Mouse (Mus musculus) ovary, postnatal 10 days (tissue): ENCODE data around the gene Lyzl4.

Experiments
- DNase-seq: peaks from one replicate; pipeline ENCODE4 v3.0.0; 2022; ENCODE audit warnings: low spot score

The Lyzl4 gene

DNA sequence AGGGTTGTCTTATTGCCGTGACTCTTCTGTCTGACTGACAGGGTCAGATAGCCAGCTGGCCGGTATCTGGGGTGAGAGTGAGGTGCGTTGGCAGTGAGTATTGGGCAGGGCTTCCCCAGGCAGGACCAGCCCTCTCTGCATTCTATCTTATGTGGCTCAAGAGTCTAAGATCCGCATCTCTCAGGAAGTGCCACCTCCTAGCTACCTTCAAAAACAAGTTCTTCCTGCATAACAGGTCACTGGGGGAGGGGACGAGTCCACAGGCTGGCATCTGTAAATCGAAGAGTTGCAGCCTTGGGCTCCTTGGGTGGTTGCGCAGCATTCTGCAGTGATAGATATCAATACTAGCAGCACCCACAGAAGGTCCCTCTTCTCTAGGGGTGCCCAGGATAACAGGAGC is 5.1 kb upstream of the Lyzl4 start:
- DNase-seq: no peak

GRCm38 (mm10) chr9:121644855-121645254 is 3.0 kb upstream of the Lyzl4 start:
- no peak for DNase-seq

GRCm38 (mm10) chr9:121642401-121643181 is 695 bp upstream of the Lyzl4 start, which contains the start of gene Vipr1:
Vipr1 (plus strand) TSS chr9:121642716.
- peak; percentile 25 for DNase-seq

- DNase-seq: no peak
Measured at GRCm38 (mm10) chr9:121641235-121641915, 521 bp downstream of the Lyzl4 start.

DNA sequence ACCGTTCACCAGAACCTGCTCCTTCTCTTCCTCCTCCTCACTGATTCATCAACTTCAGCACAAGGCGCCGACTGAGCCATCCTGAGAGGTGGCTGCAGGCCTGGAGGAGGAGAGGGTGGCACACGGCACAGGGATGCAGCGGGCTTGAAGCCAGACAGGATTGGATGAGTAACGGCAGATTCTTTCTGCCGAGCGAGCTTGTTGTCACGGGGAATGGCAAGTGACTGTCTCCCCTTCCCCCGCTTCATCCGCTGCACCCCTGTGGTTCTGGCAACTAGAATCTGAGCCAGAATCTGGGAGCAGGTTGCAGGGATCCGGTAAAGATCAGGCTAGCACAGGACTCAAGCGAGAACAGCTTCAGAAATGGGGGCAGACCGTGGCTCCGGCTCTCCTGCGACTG is 2.1 kb downstream of the Lyzl4 start:
- no peak for DNase-seq

- no peak for DNase-seq
Measured at GRCm38 (mm10) chr9:121635835-121636576, 5.9 kb downstream of the Lyzl4 start.

- DNase-seq: no peak
Measured at GRCm38 (mm10) chr9:121633306-121633705, 8.6 kb downstream of the Lyzl4 start.

DNA sequence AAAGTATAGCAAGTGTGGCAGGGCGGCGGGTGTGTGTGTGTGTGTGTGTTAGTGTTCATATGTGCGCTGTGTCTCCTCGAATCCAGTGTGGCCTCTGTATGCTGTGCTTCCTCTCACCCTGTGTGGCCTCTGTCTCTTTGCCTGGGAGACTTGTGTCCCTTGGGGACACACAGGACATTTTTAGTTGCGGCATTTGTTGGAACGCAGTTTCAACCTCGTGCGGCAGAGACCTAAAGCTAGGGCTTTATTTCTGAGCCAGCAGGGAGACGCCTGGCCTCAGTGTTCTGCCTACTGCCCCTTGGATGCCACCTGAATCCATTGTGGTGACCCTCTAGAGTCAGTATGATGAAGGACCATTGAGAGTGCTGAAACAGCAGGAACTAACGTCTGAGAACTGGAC is 9.0 kb downstream of the Lyzl4 start:
- DNase-seq: no peak

DNA sequence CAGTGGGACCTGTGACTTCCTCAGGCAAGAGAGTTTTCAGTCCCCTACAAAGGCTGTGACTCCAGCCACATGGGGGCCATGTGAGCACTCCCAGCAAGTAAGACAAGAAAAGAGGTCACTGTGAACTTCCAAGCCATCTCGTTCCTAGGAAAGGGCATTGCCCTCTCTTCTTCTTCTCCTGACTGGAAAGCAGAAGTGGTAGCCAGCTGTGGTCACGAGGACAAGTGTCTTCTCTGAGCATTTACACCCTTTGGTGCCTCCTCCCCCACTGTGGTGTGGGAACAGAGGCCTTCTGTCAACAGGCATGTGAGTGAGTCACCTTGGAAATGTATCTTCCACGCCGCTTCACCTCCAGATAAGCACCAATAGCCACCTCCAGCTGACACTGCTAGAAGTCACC is 9.9 kb downstream of the Lyzl4 start:
- no peak for DNase-seq

DNA sequence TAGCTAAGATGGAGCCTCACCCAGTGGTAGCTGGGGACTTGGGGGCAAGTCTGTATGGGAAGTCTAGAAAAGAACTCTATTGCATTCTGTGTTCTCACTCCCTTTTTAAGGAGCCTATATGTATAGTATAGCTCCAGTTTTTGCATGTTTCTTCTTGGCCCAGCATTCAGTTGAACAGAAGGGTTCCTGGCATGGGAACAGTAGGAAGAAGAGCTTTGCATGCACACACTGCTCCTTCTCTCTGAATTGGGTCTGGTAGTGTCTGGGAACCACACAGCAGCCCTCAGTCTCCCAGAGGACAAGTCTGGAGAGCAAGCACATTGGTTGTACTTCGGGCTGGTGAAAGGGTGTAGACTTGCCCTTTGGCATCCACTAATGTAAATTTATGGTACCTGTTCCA is 11.3 kb downstream of the Lyzl4 start:
- no peak for DNase-seq

GRCm38 (mm10) chr9:121624920-121625319 is 17.0 kb downstream of the Lyzl4 start:
- no peak for DNase-seq

- DNase-seq: no peak
Measured at GRCm38 (mm10) chr9:121623235-121623634, 18.7 kb downstream of the Lyzl4 start.

- DNase-seq: no peak
Measured at GRCm38 (mm10) chr9:121619441-121619840, 22.5 kb downstream of the Lyzl4 start.

DNA sequence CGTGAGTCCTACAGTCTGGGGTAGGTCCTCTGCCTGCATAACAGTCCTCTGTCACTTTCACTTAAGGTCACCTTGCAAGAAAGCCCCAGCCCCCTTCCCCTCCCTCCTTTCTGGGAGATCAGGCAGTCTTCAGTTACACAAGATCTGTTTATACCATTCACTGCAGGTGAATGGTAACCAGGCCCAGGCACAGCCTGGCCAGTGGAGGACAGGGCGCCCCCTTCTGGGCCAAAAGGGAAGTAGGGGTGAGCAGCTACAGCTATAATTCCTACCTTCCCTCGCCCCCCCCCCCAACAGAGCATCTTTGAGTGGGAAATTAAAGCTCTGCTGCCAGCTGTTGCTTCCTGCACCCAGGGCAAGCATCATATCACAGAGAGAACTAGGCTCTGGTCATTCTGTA is 25.4 kb downstream of the Lyzl4 start:
- no peak for DNase-seq

DNA sequence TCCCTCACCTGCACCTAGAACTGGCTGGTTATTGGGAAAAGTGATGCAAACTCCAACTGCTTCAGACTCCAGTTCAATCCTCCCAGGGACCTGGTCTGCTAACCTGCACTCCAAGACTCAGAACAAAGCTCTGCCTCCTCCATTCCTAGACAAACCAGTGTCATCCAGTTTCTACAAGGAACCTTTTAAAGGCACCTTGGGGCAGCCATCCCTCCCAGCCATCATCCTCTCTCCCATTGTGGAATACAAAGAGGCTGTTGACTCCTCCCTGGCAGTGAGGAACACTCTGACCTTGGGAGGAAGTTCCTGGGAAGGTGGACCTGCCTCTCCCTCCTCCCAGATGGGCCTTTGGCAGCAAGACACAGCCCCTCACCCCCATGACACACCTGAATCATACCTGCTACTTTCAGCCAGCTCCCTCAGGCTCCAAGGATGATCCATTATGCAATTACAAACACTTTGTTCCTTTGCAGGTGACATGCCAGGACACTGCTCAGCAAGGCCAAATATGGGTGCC is 27.6 kb downstream of the Lyzl4 start:
- no peak for DNase-seq

- no peak for DNase-seq
Measured at GRCm38 (mm10) chr9:121613192-121613591, 28.7 kb downstream of the Lyzl4 start.

DNA sequence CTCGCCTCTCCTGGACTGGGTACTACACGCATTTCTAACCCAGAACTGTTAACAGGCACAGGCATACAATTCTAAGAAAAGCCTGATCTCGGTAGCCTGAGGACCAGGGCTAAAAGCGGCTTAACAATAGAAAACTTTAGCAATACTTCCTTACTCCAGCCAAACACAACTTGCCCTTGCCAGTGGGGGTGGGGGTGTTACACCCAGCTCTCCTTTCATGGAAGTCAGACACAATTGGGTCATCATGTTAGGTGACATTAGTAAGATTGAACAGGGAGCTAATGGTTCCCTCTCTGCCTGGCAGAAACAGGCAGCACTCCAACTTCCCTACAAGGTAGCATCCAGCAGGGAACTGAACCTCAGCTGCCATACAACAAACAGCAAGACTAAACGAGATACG is 32.5 kb downstream of the Lyzl4 start:
- DNase-seq: no peak

DNA sequence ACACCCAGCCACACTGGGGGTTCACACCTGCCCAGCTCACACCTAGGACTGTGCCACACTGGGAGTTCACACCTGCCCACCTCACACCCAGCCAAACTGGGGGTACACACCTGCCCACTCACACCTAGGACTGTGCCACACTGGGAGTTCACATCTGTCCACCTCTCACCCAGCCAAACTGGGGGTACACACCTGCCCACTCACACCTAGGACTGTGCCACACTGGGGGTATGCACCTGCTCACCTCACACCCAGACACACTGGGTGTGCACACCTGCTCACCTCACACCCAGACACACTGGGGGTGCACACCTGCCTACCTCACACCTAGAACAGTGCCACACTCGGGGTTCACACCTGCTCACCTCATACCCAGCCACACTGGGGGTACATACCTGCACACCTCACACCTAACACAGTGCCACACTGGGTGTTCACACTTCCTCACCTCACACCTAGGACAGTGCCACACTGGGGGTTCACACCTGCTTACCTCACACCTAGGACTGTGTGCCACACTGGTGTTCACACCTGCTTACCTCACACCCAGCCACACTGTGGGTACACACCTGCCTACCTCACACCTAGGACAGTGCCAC is 35.3 kb downstream of the Lyzl4 start:
- DNase-seq: no peak

- DNase-seq: peak; percentile 37
Measured at GRCm38 (mm10) chr9:121605414-121606278, 36.2 kb downstream of the Lyzl4 start.

DNA sequence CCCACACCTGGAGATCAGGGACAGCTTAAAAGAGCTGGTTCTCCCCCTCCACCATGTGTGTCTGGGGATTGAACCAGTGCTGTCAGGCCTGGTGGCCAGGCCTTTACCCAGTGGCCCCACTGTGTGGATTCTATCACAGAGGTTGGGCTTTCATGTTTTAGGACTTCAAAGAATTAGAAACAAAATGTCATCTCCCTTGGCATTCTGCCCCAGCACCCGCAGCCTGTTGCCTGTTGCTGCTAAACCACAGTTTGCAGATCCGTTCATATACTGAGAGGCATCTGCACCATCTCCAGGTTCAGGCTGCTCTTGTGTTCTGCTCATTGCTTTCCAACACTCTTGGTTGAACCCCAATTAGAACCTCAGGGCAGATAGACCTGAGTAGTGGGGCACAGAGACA is 39.5 kb downstream of the Lyzl4 start:
- no peak for DNase-seq

GRCm38 (mm10) chr9:121600861-121601427 is 41.0 kb downstream of the Lyzl4 start:
- DNase-seq: no peak
